Mouse (Mus musculus): Measurements from ENCODE around the gene Mybpc2. TPM values are rescaled to one million over a fixed set of nuclear protein-coding genes. Genes with fewer than 3 reads are reported as not detected.

The Mybpc2 gene
- total RNA-seq (2021), result 10 to 100 TPM; 10.5 to 16.8 TPM
- long read RNA-seq, experiment 1, transcript Mybpc2-201 (28 exons, 3,611 nt), result major isoform, 23 of 24 reads
- long read RNA-seq, experiment 1, partial matches to known transcripts, result 0 of 24 reads
- long read RNA-seq, experiment 1, other reads (novel, unspliced or antisense), result 1 of 24 reads
- long read RNA-seq, experiment 2, transcript Mybpc2-201 (28 exons, 3,611 nt), result major isoform, 21 of 26 reads
- long read RNA-seq, experiment 2, partial matches to known transcripts, result 4 of 26 reads
- long read RNA-seq, experiment 2, other reads (novel, unspliced or antisense), result 1 of 26 reads

DNA sequence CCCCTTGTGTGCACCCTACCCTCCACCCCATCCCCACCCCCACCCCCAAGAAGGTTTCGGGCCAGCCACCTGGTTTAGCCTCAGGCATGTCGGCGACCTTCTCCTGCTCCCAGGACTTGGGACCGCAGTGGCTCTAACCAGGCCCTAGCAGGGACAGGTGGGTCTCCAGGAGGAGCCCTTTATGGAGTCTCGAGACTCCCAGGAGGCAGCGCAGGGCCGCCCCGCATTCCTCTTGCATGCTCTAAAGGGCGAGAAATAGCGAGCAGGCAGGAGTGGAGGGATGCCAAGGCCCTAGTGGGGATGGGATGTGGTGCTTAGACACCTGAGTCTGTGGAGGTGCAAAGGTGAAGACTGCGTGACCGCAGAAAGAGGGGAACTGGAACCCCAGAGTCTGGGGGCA lies at the start of gene Mybpc2:
Gene Mybpc2, minus strand, starts transcription at position 155 of the 400 bp plus-strand sequence.
- intact Hi-C loops (cut with DNase I), result loop anchor here (5.0 kb wide), 1 partner anchor 123 kb away; no protein-coding TSS in a partner anchor

DNA sequence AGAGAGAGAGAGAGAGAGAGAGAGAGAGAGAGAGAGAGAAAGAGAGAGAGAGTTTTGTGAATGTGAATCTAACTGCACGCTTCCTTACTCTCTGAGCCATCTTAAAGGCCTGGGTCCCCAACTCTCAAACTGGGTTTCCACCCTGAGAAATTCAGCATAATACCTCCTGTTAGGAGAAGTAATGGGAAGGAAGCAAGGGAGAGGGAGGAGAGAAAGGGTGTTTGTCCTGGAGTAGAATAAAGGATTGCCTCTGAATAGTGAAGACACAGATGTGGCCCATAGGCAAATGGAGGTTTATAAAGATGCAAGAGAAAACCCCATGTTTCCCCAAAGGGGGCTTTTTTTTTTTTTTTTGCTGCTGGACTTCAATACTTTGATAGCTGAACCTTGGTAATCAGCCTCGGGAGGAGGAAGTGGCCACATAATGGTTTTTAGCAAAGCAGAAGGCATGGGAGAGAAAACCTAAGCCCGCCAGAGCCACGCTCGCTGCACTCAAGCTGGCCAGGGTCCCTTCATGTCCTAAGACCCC lies 48.6 kb upstream of the Mybpc2 start:
- DNase-seq, result no peak
- intact Hi-C loops (cut with DNase I), result no loop called here

More for the DNA sequence above, at the start of gene Mybpc2:
- peak; percentile 30 to 70 for DNase-seq

DNA sequence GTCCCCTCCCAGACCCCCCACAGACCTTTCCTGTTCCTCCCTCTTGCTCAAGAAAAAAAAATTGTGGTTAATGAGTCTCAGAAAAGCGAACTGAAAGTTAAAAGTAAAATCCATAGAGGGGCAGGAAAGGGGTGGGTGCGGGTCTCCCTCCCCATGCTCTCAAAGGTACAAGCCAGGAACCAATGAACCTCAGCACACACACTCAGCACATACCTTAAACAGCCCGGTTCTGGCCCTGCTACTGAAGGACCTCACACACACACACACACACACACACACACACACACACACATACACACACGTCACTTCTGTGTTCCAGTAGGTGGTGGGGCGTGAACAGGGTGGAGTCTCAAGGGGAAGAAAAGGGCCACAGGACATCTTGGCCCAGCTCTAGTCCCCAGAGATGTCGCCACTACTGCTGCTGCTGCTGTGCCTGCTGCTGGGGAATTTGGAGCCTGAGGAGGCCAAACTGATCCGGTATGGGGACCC lies 47.8 kb upstream of the Mybpc2 start, which contains the start of gene Napsa:
Gene Napsa, plus strand, starts transcription at position 168 of the 489 bp plus-strand sequence.
- no peak for DNase-seq
- intact Hi-C loops (cut with DNase I), result no loop called here

DNA sequence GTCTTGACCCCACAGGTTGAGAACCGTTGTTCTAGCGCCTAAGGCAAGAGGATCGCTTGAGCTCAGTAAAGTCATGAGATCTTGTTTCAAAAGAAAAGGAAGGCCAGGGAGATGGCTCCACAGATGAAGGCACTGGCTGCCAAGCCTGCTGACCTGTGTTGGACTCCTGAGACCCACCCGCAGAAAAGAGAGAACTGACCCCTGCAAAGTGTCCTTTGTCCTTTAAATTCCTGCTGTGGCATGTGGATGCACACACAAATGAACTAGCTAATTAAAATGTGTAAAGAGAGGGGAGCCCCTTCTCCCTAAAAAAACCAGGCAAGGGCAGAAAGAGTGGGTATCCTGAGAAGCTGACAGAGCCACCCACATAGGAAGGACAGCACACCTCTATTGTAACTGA lies 47.4 kb upstream of the Mybpc2 start:
- intact Hi-C loops (cut with DNase I), result no loop called here
- no peak for DNase-seq

DNA sequence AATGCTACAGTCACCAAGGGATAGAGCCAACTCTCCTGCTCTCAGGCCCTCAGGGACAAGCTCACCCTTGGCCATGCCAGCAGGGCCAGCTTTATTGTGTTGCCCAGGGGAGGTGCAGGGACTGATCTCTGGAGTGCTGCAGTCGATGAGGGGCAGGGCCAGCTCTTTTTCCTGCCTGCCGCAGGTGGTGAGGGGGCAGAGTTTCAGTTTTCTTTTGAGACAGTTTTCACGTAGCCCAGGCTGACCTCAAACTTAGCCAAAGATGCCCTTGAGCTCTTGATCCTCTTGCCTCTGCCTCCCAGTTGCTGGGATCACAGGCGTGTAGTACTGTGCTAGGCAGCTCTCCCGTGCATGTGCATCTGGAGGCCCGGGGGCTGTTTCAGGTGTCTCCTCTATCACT lies 46.5 kb upstream of the Mybpc2 start:
- intact Hi-C loops (cut with DNase I), result no loop called here
- DNase-seq, result no peak

DNA sequence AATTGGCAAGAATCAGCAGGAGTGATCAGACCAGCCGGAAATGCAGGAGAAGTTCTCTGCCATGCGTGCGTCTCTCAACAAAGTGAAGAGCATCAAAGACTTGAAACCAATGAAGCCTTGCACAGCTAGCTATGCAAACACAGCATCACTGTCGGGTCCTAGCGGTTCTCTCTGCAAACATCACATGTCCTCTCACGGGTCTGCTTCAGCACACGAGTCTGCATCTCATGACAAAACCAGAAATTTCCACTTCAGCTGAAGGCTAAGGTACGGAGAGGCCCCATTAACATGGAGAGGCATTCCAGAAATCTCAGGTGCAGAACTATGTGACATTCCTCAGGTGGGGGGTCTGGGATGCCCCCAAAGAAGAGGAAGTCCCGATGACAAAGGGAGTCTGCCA lies 44.3 kb upstream of the Mybpc2 start:
- no peak for DNase-seq
- intact Hi-C loops (cut with DNase I), result no loop called here

DNA sequence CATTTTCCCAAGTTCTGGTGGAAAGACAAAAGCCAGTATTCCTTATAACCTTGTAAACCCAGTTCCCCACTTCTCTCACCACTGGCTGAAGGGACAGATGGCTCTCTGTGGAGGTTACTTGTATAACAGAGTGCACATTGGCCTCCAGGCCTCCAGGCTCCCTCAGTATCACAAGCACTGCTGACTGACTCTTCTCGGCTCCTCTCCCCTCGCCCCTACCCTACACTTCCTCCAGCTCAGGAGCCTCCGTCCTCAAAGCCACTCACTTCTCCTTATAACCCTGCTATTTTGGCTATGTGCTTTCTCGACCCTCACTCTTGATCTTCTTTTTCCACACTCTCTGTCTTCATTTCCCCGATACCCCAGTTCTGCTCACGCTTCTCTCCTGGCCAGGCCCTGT lies 41.0 kb upstream of the Mybpc2 start:
- intact Hi-C loops (cut with DNase I), result no loop called here
- no peak for DNase-seq

DNA sequence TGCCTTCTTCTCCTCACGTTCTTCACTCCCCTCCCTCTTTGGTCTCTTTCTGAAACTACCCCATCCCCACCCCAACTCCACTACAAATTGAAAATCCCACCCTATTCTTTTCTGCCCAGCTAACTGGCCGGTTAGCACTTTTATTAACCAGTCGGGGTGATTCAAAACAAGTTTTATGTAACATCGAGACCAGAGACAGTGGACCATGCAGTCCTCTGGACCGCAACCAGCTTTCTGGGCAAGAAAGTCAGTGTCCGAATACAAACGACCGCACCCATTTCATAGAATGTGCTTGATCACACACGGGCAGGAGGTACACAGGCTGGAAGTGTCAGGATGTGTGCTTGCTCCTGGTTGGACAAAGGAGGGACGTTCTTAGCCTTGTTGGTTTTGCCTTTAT lies 40.0 kb upstream of the Mybpc2 start:
- intact Hi-C loops (cut with DNase I), result no loop called here
- DNase-seq, result no peak

DNA sequence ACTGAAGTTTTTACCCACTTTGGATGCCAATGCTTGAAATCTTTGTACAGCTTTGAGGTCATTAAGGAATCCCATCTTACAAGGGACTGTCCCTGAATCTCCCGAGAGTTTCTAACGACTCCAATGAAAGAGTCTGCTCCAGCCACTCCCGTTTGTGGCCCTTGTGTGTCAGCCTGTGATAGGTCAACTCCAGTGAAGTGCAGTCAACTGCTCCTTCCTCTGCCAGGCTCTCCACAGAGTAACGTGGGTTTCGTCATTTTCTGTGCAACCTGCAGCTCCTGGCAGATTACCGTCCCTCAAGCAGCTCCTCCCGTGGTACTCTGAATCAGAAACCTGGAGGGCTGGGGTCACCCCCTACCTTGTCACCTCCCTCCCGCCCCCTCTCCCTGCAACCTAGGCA lies 38.8 kb upstream of the Mybpc2 start:
- no peak for DNase-seq
- intact Hi-C loops (cut with DNase I), result no loop called here

DNA sequence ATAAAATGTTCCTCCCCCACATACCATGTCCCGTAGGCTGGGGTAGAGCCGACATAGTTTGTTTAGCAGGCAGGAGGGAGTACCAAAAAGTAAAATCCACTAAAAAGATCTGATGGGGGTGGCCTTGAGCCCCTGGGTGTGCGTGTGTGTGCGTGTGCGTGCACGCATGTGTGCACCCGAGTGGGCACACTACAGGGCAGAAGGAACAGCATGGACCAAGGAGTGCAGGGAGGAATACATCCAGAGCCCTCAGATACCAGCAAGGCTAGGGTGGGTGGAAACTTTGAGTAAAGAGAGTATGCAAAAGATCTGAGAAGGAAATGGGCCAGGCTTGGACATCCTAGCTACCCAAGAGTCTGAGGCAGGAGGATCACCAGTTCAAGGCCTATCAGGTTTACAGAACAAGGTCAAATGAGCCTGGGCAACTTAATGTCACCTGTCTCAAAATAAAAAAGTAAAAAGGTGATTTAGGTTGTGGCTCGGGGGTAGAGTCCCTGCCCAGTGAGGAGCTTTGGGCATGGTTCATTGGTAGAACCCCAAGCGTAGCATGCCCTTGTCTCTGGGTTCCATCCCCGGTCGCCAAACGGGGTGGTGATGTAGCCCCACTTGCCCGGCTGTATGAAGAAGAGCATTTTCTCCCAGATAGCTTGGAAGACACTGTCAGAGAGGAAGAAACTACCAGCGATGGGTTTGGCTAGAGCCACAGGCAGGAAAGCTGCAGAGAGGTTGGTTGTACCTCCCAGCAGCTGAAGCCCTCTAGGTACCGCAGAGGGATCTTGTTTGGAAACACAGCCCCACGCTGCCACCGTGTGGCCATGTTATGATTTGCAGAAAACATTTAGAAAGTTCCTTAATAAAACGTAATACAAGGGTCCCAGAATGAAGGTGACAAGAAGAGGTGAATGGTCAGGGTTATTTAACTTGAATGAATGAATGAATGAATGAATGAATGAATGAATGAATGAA lies 36.3 kb upstream of the Mybpc2 start:
- intact Hi-C loops (cut with DNase I), result loop anchor here (2.0 kb wide), 3 partner anchors 30 to 56 kb away; partner anchors contain the start of gene Kcnc3
- DNase-seq, result peak; percentile 80 to 84

DNA sequence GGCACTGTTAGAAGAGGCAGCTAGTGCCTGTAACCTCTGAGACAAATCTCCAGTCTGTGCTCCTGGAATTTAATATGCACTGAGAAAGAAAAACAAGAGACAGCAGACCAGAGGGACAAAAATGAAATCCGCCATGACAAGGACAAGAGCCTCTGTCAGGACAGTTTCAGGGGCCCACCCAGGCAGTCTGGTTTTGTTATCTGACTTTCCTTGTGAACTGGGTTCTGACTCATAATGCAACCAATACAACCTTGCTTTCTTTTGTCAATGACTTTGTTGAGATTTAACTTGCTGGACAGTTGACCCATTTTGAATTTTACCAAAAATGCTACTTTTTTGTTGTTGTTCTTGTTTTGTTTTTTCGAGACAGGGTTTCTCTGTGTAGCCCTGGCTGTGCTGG lies 33.2 kb upstream of the Mybpc2 start:
- intact Hi-C loops (cut with DNase I), result loop anchor here (10.0 kb wide), 2 partner anchors 183 to 293 kb away; partner anchors contain the start of gene Gm15517
- DNase-seq, result no peak

DNA sequence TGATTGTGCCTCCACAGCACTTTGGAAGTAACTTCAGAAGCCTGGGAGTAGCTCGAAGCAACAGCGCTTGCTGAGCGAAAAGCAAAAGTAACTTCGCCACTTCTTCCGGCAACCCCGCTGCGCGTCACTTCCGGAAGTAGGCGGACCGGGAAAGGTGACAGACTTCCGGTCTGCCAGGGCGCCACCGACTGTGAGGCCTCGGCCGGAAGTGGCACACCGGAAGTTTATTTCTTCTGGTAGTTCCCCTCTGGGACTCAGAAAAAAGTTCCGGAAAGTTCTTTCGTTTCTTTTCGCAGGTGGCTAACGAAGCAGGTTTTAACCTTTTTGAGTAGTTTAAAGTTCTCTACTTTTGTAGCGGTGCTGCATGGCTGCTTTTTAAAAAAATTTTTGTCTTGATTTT lies 29.4 kb upstream of the Mybpc2 start, which contains the start of gene Nr1h2:
Gene Nr1h2, minus strand, starts transcription at position 126 of the 400 bp plus-strand sequence.
- intact Hi-C loops (cut with DNase I), result loop anchor here (10.0 kb wide), 2 partner anchors 179 to 289 kb away; partner anchors contain the start of gene Gm15517

DNA sequence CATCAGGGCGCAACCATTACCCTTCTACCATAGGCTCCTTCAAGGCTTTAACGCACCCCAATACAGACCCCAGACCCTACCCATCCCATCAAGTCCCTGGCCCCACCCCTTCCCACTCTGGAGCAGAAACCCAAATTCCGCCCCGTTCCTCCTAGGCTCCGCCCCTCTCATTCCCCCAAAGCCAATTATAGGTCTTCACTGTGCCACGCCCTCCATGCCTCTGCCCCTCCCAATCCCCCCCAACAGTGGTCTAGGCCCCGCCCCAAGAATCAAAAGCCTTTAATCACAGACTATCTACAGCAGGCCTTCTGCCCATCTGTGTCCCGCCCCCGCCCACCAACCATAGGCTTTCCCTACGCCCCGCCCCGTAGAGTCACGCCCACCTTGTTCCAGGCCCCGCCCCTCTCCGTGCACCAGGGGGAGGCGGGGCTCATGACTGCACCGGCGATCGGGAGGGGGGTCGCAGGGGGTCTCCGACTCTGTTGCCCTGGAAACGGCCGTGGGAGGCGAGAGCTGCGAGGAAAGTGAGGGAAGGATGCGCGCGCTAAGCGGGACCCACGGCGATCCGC lies 28.8 kb upstream of the Mybpc2 start:
- intact Hi-C loops (cut with DNase I), result loop anchor here (10.0 kb wide), 2 partner anchors 178 to 288 kb away; partner anchors contain the start of gene Gm15517
- peak; percentile 68 to 84 for DNase-seq

More for the DNA sequence above, 29.4 kb upstream of the Mybpc2 start, which contains the start of gene Nr1h2:
- DNase-seq, result peak; percentile 96 to 98

DNA sequence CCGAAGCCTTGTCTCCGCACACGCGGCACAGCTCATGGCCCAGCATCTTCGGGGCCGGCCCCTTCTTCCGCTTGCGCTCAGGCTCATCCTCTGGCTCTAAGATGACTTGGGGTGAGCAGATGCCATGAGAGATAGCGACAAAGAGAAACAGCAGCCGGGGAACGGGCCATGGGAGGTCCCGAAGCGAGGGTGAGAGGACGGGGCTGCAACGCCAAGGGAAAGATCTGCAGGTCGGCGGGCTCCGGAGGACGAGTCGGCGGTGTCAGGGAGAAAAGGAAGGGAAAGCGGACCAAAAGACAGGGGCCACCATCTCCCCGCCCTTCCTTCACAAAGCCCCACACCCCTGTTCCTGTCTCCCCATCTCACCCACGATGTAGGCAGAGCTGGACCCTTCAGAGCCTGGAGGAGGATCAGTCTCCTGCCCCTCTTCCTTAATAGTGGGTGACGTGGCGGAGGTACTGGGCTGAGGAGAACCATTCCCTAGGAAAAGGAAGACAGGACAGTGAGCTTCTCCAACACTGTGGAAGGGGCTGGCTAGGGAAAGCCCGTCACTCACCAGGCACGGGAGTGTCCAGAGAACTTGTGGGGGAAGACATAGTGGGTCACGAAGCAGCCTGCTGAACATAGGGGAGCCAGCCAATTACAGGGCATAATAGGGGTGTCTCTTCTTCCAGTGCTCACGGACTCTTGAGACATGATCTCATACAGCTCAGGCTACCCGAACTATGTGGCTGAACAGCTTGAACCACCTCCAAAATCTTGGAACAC lies 27.9 kb upstream of the Mybpc2 start:
- intact Hi-C loops (cut with DNase I), result loop anchor here (10.0 kb wide), 2 partner anchors 178 to 288 kb away; partner anchors contain the start of gene Gm15517
- no peak for DNase-seq

DNA sequence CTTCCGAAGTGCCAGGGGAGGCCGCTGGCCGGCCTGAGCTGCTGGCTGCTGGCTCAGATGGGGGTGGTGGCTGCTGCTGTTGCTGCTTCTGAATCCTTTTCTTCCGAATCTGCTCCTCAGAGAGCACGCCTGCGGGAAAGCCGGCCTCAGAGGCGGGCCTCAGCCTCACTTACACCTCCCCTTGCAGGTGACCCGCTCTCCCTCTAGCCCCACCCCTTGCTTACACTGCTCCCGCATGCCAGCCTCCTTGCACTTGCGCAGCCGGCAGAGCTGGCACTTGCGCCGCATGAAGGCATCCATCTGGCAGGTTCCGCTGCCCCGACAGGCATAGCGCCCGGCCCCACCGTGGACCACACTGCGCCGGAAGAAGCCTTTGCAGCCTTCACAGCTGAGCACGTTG lies 27.3 kb upstream of the Mybpc2 start:
- DNase-seq, result no peak
- intact Hi-C loops (cut with DNase I), result loop anchor here (10.0 kb wide), 2 partner anchors 177 to 287 kb away; partner anchors contain the start of gene Gm15517

DNA sequence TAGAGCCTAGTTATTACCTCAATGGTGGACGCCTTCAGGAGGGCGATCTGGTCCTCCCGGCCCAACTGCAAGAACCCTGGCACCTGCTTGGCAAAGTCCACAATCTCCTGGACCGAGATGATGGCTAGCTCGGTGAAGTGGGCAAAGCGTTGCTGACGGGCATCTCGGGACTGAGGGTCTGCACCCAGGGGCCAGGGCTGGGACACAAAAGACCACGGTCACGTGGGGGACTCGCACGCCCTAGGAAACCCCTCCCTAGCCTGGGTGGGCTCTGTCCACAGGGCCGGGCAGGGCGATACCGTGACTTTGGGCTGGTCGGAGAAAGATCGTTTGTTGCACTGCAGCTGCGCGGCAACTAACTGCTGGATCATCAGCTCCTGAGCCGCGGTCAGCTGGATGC lies 26.8 kb upstream of the Mybpc2 start:
- intact Hi-C loops (cut with DNase I), result loop anchor here (10.0 kb wide), 2 partner anchors 176 to 286 kb away; partner anchors contain the start of gene Gm15517
- no peak for DNase-seq

DNA sequence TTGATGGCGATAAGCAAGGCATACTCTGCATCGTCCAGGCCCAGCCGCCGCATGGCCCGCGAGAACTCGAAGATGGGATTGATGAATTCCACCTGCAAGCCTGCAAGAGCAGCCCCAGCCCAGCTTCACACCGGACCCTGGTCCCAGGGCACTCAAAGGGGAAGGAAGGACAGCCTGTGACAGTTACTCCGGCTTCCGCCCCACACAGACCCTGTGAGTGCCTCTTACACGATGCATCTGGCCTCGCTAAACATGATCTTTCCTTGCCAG lies 25.9 kb upstream of the Mybpc2 start:
- DNase-seq, result no peak
- intact Hi-C loops (cut with DNase I), result loop anchor here (10.0 kb wide), 2 partner anchors 176 to 286 kb away; partner anchors contain the start of gene Gm15517

DNA sequence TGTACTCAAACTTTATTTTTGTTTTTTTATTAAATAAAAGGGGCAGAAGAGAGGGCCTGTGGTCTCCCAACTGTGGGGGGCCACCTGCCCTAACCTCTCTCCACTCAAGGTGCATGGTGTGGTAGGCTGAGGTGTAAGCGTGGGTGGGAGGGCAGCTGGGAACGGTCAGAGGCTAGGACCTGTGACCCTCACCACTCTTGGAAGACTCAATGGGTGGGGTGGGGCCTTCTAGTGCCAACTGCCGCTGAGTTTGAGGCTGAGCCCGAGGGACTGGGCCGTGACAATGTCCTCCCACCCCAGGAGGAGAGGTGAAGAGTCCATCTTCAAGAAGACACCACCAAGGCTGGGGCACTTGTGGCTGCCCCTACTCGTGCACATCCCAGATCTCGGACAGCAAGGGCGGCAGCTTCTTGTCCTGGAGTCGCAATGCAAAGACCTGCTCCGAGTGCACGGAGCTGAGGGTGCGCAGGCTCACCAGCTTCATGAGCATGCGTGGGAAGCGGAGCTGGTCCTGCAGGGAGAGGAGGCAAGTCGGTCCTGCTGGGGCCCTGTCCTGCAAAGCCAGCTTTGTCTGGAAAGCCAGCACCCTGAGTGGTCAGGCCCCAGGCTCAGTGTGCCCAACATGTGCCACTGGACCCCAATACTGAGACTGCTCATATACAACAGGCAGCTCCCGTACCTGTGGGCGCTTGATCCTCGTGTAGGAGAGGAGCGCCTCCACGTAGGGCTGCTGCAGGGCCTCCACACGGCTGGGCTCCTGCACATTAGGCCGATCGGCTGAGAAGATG lies 25.4 kb upstream of the Mybpc2 start:
- intact Hi-C loops (cut with DNase I), result loop anchor here (10.0 kb wide), 2 partner anchors 175 to 285 kb away; partner anchors contain the start of gene Gm15517
- DNase-seq, result no peak

Measured in heart, postnatal 14 days (tissue).